Mouse (Mus musculus): Measurements from ENCODE around the gene Elp4. TPM values are rescaled to one million over a fixed set of nuclear protein-coding genes. Genes with fewer than 3 reads are reported as not detected.

The Elp4 gene
- polyA plus RNA-seq, 1 experiment: 4.7 TPM

GRCm38 (mm10) chr2:105667626-105667950, 236.8 kb downstream of the Elp4 start:
- no peak overlapping the region for H3K4me3 ChIP-seq (ENCODE audit: control insufficient read depth, insufficient read depth, low read length)
- no peaks in the 10 kb centered on the region for H3K36me3 ChIP-seq (ENCODE audit: control insufficient read depth, insufficient read depth, low read length)
- H3K4me1 ChIP-seq (replicated peaks; ENCODE audit: control insufficient read depth, insufficient read depth, low read length): no peaks in the 10 kb centered on the region
- TF ChIP-seq CTCF (IDR thresholded peaks at IDR 0.05; ENCODE audit: borderline replicate concordance, control insufficient read depth, extremely low read depth, insufficient read depth, low read length, poor library complexity) (no peak), POLR2A (IDR thresholded peaks at IDR 0.05; ENCODE audit: control insufficient read depth, extremely low read depth, insufficient read depth, low read length, poor library complexity) (no peak)
- H3K27me3 ChIP-seq (ENCODE audit: control insufficient read depth, insufficient read depth, low read length): peaks cover 29% of the 10 kb centered on the region
- no peak overlapping the region for H3K27ac ChIP-seq (ENCODE audit: control insufficient read depth, insufficient read depth, low read length)
- WGBS: 2% methylated on average over 11 of the region's 11 CpGs
- no peak for DNase-seq

DNA sequence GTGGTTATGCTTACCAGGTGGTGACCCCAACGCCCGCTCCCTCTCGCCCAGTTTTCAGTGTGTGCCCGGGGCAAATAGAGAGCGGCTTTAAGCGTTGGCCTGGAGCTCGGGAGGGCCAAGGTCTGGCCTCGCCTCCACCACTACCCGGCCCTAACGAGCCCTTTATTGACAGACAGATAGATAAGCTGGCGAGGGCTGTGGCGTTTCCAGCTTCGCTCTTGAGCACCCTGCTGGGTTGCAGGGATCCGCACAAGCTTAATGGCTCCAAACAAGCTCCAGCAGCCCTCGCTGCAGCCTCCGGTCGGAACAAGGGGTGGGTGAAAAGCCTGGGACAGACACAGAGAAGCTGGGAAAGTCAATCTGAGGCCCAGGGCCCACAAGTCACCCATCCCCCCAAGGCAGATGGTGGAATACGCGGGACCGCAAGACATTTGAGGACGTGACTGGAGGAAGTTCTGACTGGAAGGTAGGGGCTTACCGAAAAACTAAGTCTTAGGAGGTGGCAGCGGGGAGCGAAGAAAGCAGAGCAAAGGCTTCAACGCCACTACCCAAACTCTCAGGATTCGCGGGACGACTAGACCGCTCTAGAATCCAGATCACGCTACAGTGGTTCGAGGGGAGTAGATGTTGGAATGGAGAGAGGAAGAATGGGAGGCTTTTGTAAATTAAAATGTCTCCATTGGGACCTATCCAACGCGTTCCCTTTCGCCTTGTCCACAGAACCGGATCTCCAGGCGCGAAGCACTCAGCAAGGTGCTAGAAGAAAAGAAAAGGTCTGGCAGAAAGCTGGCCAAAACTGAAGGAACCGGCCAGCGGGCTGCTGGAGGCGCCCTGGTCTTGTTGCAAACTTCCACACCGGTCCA, 237.4 kb downstream of the Elp4 start:
- Histone ChIP-seq H3K4me1 (replicated peaks; ENCODE audit: control insufficient read depth, insufficient read depth, low read length) (no peaks in the 10 kb centered on the region), H3K4me3 (ENCODE audit: control insufficient read depth, insufficient read depth, low read length) (no peak overlapping the region), H3K36me3 (ENCODE audit: control insufficient read depth, insufficient read depth, low read length) (no peaks in the 10 kb centered on the region), H3K27me3 (ENCODE audit: control insufficient read depth, insufficient read depth, low read length) (peaks cover 25% of the 10 kb centered on the region), H3K27ac (ENCODE audit: control insufficient read depth, insufficient read depth, low read length) (no peak overlapping the region)
- DNase-seq: no peak
- no peak for TF ChIP-seq CTCF (IDR thresholded peaks at IDR 0.05; ENCODE audit: borderline replicate concordance, control insufficient read depth, extremely low read depth, insufficient read depth, low read length, poor library complexity)
- no peak for TF ChIP-seq POLR2A (IDR thresholded peaks at IDR 0.05; ENCODE audit: control insufficient read depth, extremely low read depth, insufficient read depth, low read length, poor library complexity)
- WGBS: 8% methylated on average over 41 of the region's 41 CpGs

DNA sequence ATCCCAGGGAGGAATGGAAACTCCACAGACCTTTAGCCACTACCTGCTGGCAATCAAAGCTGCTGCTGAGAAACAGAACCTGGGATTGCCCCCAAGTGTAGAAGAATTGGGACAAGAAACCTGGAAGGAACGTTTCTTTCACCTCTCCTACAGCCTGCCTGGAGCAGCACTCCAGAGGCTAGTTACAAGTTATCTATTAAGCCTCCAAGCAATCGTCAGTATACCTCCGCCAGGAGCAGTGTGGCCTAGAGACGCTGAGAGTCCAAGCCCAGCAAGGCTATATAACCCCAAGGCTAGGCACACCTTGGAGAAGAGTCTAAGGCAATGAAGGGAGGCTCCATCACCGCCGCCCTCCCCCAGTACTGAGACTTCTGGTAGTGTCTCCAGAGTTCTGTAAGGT, 238.0 kb downstream of the Elp4 start:
- WGBS: 13% methylated on average over 6 of the region's 6 CpGs
- TF ChIP-seq CTCF (IDR thresholded peaks at IDR 0.05; ENCODE audit: borderline replicate concordance, control insufficient read depth, extremely low read depth, insufficient read depth, low read length, poor library complexity) (no peak), POLR2A (IDR thresholded peaks at IDR 0.05; ENCODE audit: control insufficient read depth, extremely low read depth, insufficient read depth, low read length, poor library complexity) (no peak)
- Histone ChIP-seq H3K4me3 (ENCODE audit: control insufficient read depth, insufficient read depth, low read length) (no peak overlapping the region), H3K27ac (ENCODE audit: control insufficient read depth, insufficient read depth, low read length) (no peak overlapping the region), H3K27me3 (ENCODE audit: control insufficient read depth, insufficient read depth, low read length) (peaks cover 27% of the 10 kb centered on the region), H3K36me3 (ENCODE audit: control insufficient read depth, insufficient read depth, low read length) (no peaks in the 10 kb centered on the region), H3K4me1 (replicated peaks; ENCODE audit: control insufficient read depth, insufficient read depth, low read length) (no peaks in the 10 kb centered on the region)
- no peak for DNase-seq

- H3K27ac ChIP-seq (ENCODE audit: control insufficient read depth, insufficient read depth, low read length): no peak overlapping the region
- H3K27me3 ChIP-seq (ENCODE audit: control insufficient read depth, insufficient read depth, low read length): peaks cover 30% of the 10 kb centered on the region
- no peak for TF ChIP-seq CTCF (IDR thresholded peaks at IDR 0.05; ENCODE audit: borderline replicate concordance, control insufficient read depth, extremely low read depth, insufficient read depth, low read length, poor library complexity)
- no peak for TF ChIP-seq POLR2A (IDR thresholded peaks at IDR 0.05; ENCODE audit: control insufficient read depth, extremely low read depth, insufficient read depth, low read length, poor library complexity)
- DNase-seq: no peak
- no peaks in the 10 kb centered on the region for H3K36me3 ChIP-seq (ENCODE audit: control insufficient read depth, insufficient read depth, low read length)
- WGBS: 17% methylated on average over 5 of the region's 5 CpGs
- H3K4me1 ChIP-seq (replicated peaks; ENCODE audit: control insufficient read depth, insufficient read depth, low read length): no peaks in the 10 kb centered on the region
- H3K4me3 ChIP-seq (ENCODE audit: control insufficient read depth, insufficient read depth, low read length): no peak overlapping the region
Measured at GRCm38 (mm10) chr2:105665491-105666250, 238.7 kb downstream of the Elp4 start.

- WGBS: 23% methylated on average over 5 of the region's 5 CpGs
- no peaks in the 10 kb centered on the region for H3K4me1 ChIP-seq (replicated peaks; ENCODE audit: control insufficient read depth, insufficient read depth, low read length)
- no peak for DNase-seq
- H3K36me3 ChIP-seq (ENCODE audit: control insufficient read depth, insufficient read depth, low read length): no peaks in the 10 kb centered on the region
- H3K27me3 ChIP-seq (ENCODE audit: control insufficient read depth, insufficient read depth, low read length): peaks cover 28% of the 10 kb centered on the region
- H3K4me3 ChIP-seq (ENCODE audit: control insufficient read depth, insufficient read depth, low read length): no peak overlapping the region
- no peak overlapping the region for H3K27ac ChIP-seq (ENCODE audit: control insufficient read depth, insufficient read depth, low read length)
- TF ChIP-seq POLR2A (IDR thresholded peaks at IDR 0.05; ENCODE audit: control insufficient read depth, extremely low read depth, insufficient read depth, low read length, poor library complexity) (no peak), CTCF (IDR thresholded peaks at IDR 0.05; ENCODE audit: borderline replicate concordance, control insufficient read depth, extremely low read depth, insufficient read depth, low read length, poor library complexity) (no peak)
Measured at GRCm38 (mm10) chr2:105664996-105665395, 239.4 kb downstream of the Elp4 start.

GRCm38 (mm10) chr2:105663101-105663511, 241.3 kb downstream of the Elp4 start:
- H3K4me1 ChIP-seq (replicated peaks; ENCODE audit: control insufficient read depth, insufficient read depth, low read length): no peaks in the 10 kb centered on the region
- 10% methylated on average over 10 of the region's 10 CpGs for WGBS
- no peaks in the 10 kb centered on the region for H3K36me3 ChIP-seq (ENCODE audit: control insufficient read depth, insufficient read depth, low read length)
- no peak overlapping the region for H3K27ac ChIP-seq (ENCODE audit: control insufficient read depth, insufficient read depth, low read length)
- TF ChIP-seq POLR2A (IDR thresholded peaks at IDR 0.05; ENCODE audit: control insufficient read depth, extremely low read depth, insufficient read depth, low read length, poor library complexity) (no peak), CTCF (IDR thresholded peaks at IDR 0.05; ENCODE audit: borderline replicate concordance, control insufficient read depth, extremely low read depth, insufficient read depth, low read length, poor library complexity) (no peak)
- DNase-seq: no peak
- H3K27me3 ChIP-seq (ENCODE audit: control insufficient read depth, insufficient read depth, low read length): peaks cover 24% of the 10 kb centered on the region
- H3K4me3 ChIP-seq (ENCODE audit: control insufficient read depth, insufficient read depth, low read length): no peak overlapping the region
